Mouse (Mus musculus) E14TG2a.4 (cell line): ENCODE measurements around the gene Rsph14.
A peak's percentile ranks its signal among the peaks of the same experiment; 100 is the strongest.

ENCODE experiments used
- H3K27me3 ChIP-seq: 2 replicates; pipeline ENCODE4 v1.6.1; 2014; ENCODE audit warnings: low read length, control low read depth; ENCODE audit not compliant: insufficient read depth
- H3K36me3 ChIP-seq: 2 replicates; pipeline ENCODE4 v1.6.1; 2014; ENCODE audit warnings: low read length, control low read depth; ENCODE audit not compliant: insufficient read depth
- H3K4me1 ChIP-seq: replicated peaks from 2 replicates; pipeline ENCODE4 v1.6.1; 2014; ENCODE audit warnings: low read depth, low read length, control low read depth
- H3K4me3 ChIP-seq: replicated peaks from 2 replicates; pipeline ENCODE4 v1.5.1; 2014; ENCODE audit warnings: mild to moderate bottlenecking, low read length
- H3K9me3 ChIP-seq: 2 replicates; pipeline ENCODE4 v1.6.1; 2014; ENCODE audit warnings: low read length, control low read depth
- CTCF ChIP-seq: conservative IDR thresholded peaks from 2 replicates; pipeline ENCODE4 v1.5.1; 2014; ENCODE audit warnings: low read length
- NANOG ChIP-seq: IDR thresholded peaks from 2 replicates; pipeline ENCODE4 v1.6.1; 2014; ENCODE audit warnings: borderline replicate concordance, low read length, mixed read lengths
- POU5F1 ChIP-seq: IDR thresholded peaks from 2 replicates; pipeline ENCODE4 v1.6.1; 2014; ENCODE audit warnings: low read length, borderline replicate concordance

Rsph14 gene

DNA sequence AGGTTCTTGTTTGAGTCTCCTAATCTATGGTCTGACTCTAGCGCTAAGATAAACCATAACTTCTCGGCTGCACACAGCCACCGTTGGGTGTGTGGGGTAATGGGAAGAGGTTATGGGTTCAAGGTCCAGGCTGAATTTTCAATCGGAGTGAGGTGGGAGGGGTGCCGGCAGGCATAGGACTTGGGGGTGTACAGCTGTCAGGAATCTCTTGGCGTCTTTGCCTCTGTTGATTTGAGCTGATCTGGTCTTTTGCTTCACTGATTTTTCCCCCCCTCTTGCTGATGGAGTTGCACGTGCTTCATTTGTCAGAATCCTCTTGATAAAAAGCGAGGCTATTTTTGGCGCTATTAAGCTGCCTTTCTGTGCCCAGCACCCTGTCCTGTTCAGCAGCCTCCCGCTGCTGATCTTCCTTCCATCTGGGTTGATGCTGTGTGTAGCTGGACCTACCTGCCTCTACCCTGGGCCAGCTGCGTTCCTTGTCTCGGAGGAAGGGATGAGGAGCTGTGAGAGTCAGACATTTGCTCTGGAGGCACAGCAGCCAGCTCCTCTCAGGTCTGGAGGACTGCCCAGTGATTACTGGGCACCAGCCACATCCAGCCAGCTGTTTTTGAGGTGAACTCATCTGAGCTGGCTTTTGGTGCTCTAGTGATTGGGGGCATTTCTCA, 31.0 kb upstream of the Rsph14 start:
- Histone ChIP-seq H3K27me3 (peaks cover 37% of the 10 kb centered on the region), H3K36me3 (peaks cover 13% of the 10 kb centered on the region; the same call in 1 of the 2 replicates), H3K9me3 (no peaks in the 10 kb centered on the region), H3K4me3 (no peak overlapping the region), H3K4me1 (peaks cover 61% of the 10 kb centered on the region)
- TF ChIP-seq POU5F1, result no peak
- no peak for TF ChIP-seq NANOG
- TF ChIP-seq CTCF, result no peak

- Histone ChIP-seq H3K4me3 (0 out of 2 replicates have a peak overlapping the region, but pooled peaks have one; percentile 87), H3K36me3 (peaks cover 13% of the 10 kb centered on the region; the same call in 1 of the 2 replicates), H3K9me3 (no peaks in the 10 kb centered on the region), H3K27me3 (peaks cover 37% of the 10 kb centered on the region), H3K4me1 (peaks cover 53% of the 10 kb centered on the region)
- TF ChIP-seq NANOG (no peak), CTCF (no peak), POU5F1 (no peak)
Measured at GRCm38 (mm10) chr10:75062621-75063020, 30.2 kb upstream of the Rsph14 start.

DNA sequence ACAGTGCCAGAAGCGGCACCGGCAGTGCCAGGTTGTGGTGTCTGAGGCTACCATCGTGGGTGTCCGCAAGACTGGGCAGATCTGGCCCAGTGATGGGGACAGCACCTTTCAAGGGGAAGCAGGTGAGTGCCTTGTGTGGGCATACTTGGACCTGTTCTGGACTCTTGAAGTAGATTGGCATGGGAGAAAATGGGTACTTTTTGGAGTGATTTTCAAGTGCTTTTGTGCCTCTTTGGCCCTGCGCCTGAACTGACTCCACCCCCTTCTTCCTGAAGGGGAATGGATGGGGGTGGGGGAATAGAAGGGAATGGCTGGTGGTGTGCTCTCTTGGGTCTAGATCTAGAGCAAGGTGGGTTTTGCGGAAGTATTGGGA, 29.8 kb upstream of the Rsph14 start:
- TF ChIP-seq POU5F1, result no peak
- TF ChIP-seq NANOG, result no peak
- no peak for TF ChIP-seq CTCF
- peaks cover 38% of the 10 kb centered on the region for H3K27me3 ChIP-seq
- H3K36me3 ChIP-seq, result peaks cover 13% of the 10 kb centered on the region; the same call in 1 of the 2 replicates
- H3K9me3 ChIP-seq, result no peaks in the 10 kb centered on the region
- H3K4me3 ChIP-seq, result peak overlapping the region; percentile 87
- peaks cover 49% of the 10 kb centered on the region for H3K4me1 ChIP-seq

DNA sequence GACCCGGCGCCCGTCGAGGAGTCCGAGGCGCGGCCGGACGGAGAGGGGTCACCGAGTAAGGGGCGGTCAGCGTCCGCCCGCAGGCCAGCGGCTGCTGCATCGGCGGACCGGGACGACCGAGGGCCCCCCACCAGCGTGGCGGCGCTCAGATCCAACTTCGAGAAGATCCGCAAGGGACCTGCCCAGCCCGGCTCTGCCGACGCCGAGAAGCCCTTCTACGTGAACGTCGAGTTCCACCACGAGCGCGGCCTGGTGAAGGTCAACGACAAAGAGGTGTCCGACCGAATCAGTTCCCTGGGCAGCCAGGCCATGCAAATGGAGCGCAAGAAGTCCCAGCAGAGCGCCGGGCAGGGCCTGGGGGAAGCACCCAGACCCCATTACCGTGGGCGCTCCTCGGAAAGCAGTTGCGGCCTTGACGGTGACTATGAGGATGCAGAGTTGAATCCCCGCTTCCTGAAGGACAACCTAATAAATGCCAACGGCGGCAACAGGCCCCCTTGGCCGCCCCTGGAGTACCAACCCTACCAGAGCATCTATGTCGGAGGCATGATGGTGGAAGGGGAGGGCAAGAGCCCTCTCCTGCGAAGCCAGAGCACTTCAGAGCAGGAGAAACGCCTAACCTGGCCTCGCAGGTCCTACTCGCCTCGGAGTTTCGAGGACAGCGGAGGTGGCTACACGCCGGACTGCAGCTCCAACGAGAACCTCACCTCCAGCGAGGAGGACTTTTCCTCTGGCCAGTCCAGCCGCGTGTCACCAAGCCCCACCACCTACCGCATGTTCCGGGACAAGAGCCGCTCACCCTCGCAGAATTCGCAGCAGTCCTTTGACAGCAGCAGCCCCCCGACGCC, 29.2 kb upstream of the Rsph14 start:
- Histone ChIP-seq H3K9me3 (no peaks in the 10 kb centered on the region), H3K4me3 (peak overlapping the region; percentile 87), H3K36me3 (peaks cover 11% of the 10 kb centered on the region; the same call in 1 of the 2 replicates), H3K4me1 (peaks cover 49% of the 10 kb centered on the region), H3K27me3 (peaks cover 40% of the 10 kb centered on the region)
- TF ChIP-seq NANOG, result no peak
- no peak for TF ChIP-seq CTCF

- no peaks in the 10 kb centered on the region for H3K9me3 ChIP-seq
- H3K4me1 ChIP-seq, result peaks cover 46% of the 10 kb centered on the region
- H3K4me3 ChIP-seq, result peak overlapping the region; percentile 87
- H3K36me3 ChIP-seq, result 0 out of 2 replicates have a peak, but pooled peaks cover 10% of the 10 kb centered on the region
- H3K27me3 ChIP-seq, result peaks cover 42% of the 10 kb centered on the region
- TF ChIP-seq CTCF, result no peak
- TF ChIP-seq POU5F1, result no peak
- no peak for TF ChIP-seq NANOG
Measured at GRCm38 (mm10) chr10:75060843-75061235, 28.5 kb upstream of the Rsph14 start.

DNA sequence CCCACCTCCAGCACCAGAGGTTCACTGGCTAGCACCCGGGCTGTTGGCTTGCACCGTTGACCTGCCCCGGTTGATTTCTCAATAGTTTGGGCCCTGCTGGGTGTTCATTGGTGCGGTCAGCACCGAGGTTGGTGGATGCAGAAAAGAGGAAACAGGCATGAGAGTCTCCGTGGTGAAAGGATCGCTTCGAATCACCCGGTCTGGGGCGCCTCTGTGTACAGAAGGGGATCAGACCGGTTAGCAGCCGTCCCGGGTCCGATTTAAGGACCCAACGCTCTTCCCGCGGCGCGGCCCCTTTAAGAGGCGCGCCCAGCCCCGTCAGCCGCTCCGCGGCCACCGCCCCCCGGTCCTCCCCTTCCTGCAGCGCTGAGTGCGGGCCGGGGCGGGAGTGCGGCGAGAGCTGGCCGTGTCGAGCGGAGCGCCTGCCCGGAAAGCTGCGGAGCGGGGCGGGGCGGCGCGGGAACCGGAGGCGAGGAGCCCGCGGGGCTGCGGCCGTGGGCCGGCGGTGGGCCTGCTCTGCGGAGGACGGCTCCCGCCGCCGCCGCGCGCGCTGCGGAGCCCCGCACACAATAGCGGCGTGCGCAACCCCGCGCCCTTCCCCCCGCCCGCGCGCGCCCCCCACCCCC, 27.9 kb upstream of the Rsph14 start, which contains the start of gene Bcr:
Bcr (plus strand) TSS at position 376 of the 626 bp plus-strand sequence.
- TF ChIP-seq POU5F1 (no peak), NANOG (no peak), CTCF (no peak)
- Histone ChIP-seq H3K4me1 (peaks cover 43% of the 10 kb centered on the region), H3K4me3 (peak within 1 kb of the TSS; percentile 87), H3K27me3 (peaks cover 43% of the 10 kb centered on the region), H3K9me3 (no peaks in the 10 kb centered on the region), H3K36me3 (0 out of 2 replicates have a peak, but pooled peaks cover 10% of the 10 kb centered on the region)

DNA sequence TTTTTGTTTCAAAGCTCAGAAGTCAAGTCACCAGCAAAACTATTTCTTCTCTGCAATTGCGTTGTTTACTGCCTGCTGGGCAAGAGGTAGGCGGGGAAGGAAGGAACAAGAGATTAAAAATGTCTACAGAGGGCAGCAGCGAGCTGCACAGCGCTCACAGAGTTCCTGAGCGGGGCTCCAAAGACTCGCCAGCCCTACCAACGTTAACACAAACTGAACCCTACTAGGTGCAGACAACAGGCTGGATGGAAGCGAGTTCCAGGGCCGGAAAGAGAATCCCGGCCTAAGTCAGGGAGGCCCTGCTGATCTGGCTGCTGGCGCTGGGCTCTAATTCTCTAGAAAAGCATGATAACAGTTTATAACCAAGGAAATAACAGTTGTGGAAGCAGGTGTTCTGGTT, 27.0 kb upstream of the Rsph14 start:
- Histone ChIP-seq H3K27me3 (peaks cover 46% of the 10 kb centered on the region), H3K36me3 (0 out of 2 replicates have a peak, but pooled peaks cover 10% of the 10 kb centered on the region), H3K4me1 (peaks cover 43% of the 10 kb centered on the region), H3K9me3 (no peaks in the 10 kb centered on the region), H3K4me3 (peak overlapping the region; percentile 87; the same call in 1 of the 2 replicates)
- peak; percentile 40 for TF ChIP-seq CTCF
- TF ChIP-seq POU5F1, result no peak

DNA sequence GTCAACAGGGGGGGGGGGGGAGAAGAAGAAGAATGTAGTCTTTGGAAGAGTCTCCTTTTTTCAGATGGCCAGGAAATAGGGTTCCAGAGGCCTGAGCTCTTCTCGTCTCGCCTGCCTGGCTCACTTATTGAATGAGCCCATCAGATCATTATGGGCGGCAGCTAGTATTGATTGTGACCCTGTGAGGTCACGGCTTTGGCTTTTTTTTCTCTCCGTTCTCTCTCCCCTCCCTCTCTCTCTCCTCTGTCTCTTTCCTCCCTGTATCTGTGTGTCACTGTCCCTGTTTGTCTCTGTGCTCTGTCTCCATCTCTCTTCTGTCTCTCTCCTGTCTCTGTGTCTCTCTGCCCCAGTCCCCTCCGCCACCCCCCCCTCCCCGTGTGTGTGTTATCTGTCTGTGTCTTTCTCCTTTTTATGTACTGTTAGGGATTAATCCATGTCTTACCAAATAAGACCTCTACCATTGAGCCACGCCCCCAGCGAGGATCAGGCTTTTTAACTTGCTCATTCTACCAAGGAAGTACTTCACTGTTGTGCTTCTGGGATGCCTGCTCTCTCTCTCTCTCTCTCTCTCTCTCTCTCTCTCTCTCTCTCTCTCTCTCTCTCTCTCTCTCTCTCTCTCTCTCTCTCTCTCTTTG, 26.5 kb upstream of the Rsph14 start:
- no peak overlapping the region for H3K4me3 ChIP-seq
- H3K9me3 ChIP-seq, result no peaks in the 10 kb centered on the region
- H3K36me3 ChIP-seq, result 0 out of 2 replicates have a peak, but pooled peaks cover 10% of the 10 kb centered on the region
- H3K27me3 ChIP-seq, result peaks cover 49% of the 10 kb centered on the region
- peaks cover 43% of the 10 kb centered on the region for H3K4me1 ChIP-seq
- no peak for TF ChIP-seq CTCF
